Mouse (Mus musculus) stomach, embryonic 16.5 days (tissue): ENCODE results near the gene Ndufb10. TPM values are rescaled to one million over a fixed set of nuclear protein-coding genes. Genes with fewer than 3 reads are reported as not detected.
A peak's percentile ranks its signal among the peaks of the same experiment; 100 is the strongest.

Experiments used
- ATAC-seq: fragments of 200-750 bp; cut with Nextera tagmentation; 2 replicates; pipeline ENCODE4 v1.8.0; 2017; ENCODE audit warnings: moderate number of reproducible peaks, moderate TSS enrichment; ENCODE audit not compliant: insufficient read depth, low FRiP score
- H3K27ac ChIP-seq: fragments of 300-500 bp; sonication (generic); 2 replicates; pipeline ENCODE4 v1.5.1; 2014; ENCODE audit warnings: low read length
- H3K27me3 ChIP-seq: fragments of 300-500 bp; sonication (generic); 2 replicates; pipeline ENCODE4 v1.6.1; 2014; ENCODE audit warnings: low read length, control low read depth, mixed read lengths; ENCODE audit not compliant: control insufficient read depth, insufficient read depth
- H3K36me3 ChIP-seq: fragments of 300-500 bp; sonication (generic); 2 replicates; pipeline ENCODE4 v1.6.1; 2014; ENCODE audit warnings: low read length; ENCODE audit not compliant: control insufficient read depth, insufficient read depth
- H3K4me1 ChIP-seq: fragments of 300-500 bp; sonication (generic); 2 replicates; pipeline ENCODE4 v1.6.1; 2014; ENCODE audit warnings: low read length, control low read depth, mixed read lengths; ENCODE audit not compliant: control insufficient read depth, insufficient read depth
- H3K4me2 ChIP-seq: fragments of 300-500 bp; sonication (generic); 2 replicates; pipeline ENCODE4 v1.6.1; 2014; ENCODE audit warnings: low read depth, low read length, mixed read lengths
- H3K4me3 ChIP-seq: fragments of 300-500 bp; sonication (generic); replicated peaks from 2 replicates; pipeline ENCODE4 v1.5.1; 2014; ENCODE audit warnings: mild to moderate bottlenecking, low read length
- H3K9ac ChIP-seq: fragments of 300-500 bp; sonication (generic); 2 replicates; pipeline ENCODE4 v1.6.1; 2014; ENCODE audit warnings: low read length
- H3K9me3 ChIP-seq: fragments of 300-500 bp; sonication (generic); replicated peaks from 2 replicates; pipeline ENCODE4 v1.6.1; 2016; ENCODE audit warnings: low read length, control low read depth; ENCODE audit not compliant: control insufficient read depth
- WGBS: fragments of 180-500 bp; shearing (Covaris S2); extraction: QIAGEN DNeasy Blood & Tissue Kit; methylation state at CpG from one replicate; pipeline ENCODE4 v1.1.7; 2014; 5-methylcytosine and 5-hydroxymethylcytosine counted together
- polyA plus RNA-seq: library from polyadenylated mRNA; unstranded; fragments of >200 nt; fragmentation: Nextera tagmentation; extraction: Ambion mirVana; gene quantifications from 2 replicates; pipeline ENCODE4 v1.2.1, GENCODE M21; 2015

Gene Ndufb10
- polyA plus RNA-seq, 1 experiment from 2014 or later = 246 TPM

DNA sequence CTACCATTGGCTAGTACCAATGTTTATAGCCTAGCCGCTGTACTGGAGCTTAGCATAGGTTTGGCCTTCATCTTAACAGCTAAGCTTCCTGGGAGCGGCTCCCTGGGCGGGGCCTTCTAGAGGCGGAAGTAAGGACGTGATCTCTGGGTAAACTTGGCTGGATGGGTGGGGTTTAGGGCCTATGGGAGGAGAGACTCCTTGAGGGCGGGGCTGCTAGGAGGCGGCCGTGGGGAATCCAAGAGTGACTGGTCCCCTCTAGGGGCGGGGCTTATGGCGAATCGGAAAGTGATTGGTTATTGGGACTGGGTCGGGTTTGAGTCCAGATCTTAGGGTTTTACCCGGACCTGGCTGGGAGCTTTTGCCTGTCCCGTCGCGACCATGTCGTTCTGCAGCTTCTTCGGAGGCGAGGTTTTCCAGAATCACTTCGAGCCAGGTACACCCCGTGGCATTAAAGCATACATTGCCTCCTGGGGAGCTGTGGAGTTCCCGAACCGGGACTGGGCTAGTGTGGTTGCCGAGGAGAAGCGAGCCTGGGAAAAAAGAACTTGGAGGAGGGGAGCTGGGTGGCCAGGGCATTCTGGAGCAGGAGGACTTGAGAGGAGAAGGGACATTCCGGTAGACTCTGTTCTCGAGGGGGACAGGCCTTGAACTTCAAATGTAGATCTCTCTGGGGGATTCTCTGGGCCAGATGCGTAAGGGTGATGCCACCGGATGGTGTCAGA, 12.2 kb upstream of the Ndufb10 start, which contains the start of gene Msrb1:
Gene Msrb1, plus strand, starts transcription at position 313 of the 722 bp plus-strand sequence.
- peak within 1 kb of the TSS; percentile 57 for H3K4me3 ChIP-seq
- peak within 1 kb of the TSS; percentile 73 for H3K9ac ChIP-seq
- WGBS = under 1% methylated on average over 29 of the region's 29 CpGs
- peak; percentile 98 for ATAC-seq
- no peaks in the 10 kb centered on the region for H3K36me3 ChIP-seq
- H3K4me2 ChIP-seq = peak within 1 kb of the TSS; percentile 69
- no peaks in the 10 kb centered on the region for H3K9me3 ChIP-seq
- peaks cover 14% of the 10 kb centered on the region for H3K4me1 ChIP-seq
- H3K27me3 ChIP-seq = no peaks in the 10 kb centered on the region
- H3K27ac ChIP-seq = peak within 1 kb of the TSS; percentile 59

DNA sequence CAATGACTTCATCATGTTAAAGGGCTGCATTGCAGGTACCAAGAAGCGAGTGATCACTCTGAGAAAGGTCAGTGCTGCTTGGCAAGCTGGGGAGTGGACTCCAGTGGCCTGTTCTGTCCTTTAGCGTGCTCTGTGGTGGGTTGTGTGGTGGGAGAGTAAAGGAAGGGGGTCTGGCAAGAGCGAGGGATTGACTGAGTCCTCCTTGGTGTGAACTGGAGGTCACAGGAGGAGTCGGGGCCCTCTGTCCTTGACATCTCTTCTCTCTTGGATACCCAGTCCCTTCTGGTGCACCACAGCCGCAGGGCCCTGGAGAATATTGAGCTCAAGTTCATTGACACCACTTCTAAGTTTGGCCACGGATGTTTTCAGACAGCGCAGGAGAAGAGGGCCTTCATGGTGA, 11.2 kb upstream of the Ndufb10 start:
- no peaks in the 10 kb centered on the region for H3K36me3 ChIP-seq
- 88% methylated on average over 7 of the region's 7 CpGs for WGBS
- no peak for ATAC-seq
- H3K9me3 ChIP-seq = no peaks in the 10 kb centered on the region
- peak overlapping the region; percentile 54; the same call in 1 of the 2 replicates for H3K9ac ChIP-seq
- H3K27me3 ChIP-seq = no peaks in the 10 kb centered on the region
- H3K4me2 ChIP-seq = peak overlapping the region; percentile 69; the same call in 1 of the 2 replicates
- H3K27ac ChIP-seq = peak overlapping the region; percentile 59; the same call in 1 of the 2 replicates
- peaks cover 14% of the 10 kb centered on the region for H3K4me1 ChIP-seq
- H3K4me3 ChIP-seq = no peak overlapping the region; the same call in 1 of the 2 replicates

DNA sequence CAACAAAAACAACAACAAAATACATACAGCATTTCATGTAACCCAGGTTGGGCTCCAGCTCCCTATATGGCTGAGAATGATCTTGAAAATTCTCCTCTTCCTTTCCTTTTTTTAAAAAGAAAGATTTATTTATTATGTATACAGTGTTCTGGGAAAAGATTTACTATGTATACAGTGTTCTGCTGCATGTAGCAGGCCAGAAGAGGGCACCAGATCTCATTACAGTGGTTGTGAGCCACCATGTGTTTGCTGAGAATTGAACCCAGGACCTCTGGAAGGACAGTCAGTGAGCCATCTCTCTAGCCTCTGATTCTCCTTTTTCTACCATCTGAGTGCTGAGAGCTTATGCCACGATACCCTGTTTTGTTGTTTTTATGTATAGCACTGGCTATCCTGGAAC, 10.2 kb upstream of the Ndufb10 start:
- H3K4me3 ChIP-seq = no peak overlapping the region
- no peaks in the 10 kb centered on the region for H3K9me3 ChIP-seq
- H3K4me2 ChIP-seq = no peak overlapping the region
- H3K27me3 ChIP-seq = no peaks in the 10 kb centered on the region
- peaks cover 14% of the 10 kb centered on the region for H3K4me1 ChIP-seq
- no peak for ATAC-seq
- no peak overlapping the region for H3K9ac ChIP-seq
- no peaks in the 10 kb centered on the region for H3K36me3 ChIP-seq
- no peak overlapping the region for H3K27ac ChIP-seq
- WGBS = 62% methylated on average over 1 of the region's 1 CpGs

DNA sequence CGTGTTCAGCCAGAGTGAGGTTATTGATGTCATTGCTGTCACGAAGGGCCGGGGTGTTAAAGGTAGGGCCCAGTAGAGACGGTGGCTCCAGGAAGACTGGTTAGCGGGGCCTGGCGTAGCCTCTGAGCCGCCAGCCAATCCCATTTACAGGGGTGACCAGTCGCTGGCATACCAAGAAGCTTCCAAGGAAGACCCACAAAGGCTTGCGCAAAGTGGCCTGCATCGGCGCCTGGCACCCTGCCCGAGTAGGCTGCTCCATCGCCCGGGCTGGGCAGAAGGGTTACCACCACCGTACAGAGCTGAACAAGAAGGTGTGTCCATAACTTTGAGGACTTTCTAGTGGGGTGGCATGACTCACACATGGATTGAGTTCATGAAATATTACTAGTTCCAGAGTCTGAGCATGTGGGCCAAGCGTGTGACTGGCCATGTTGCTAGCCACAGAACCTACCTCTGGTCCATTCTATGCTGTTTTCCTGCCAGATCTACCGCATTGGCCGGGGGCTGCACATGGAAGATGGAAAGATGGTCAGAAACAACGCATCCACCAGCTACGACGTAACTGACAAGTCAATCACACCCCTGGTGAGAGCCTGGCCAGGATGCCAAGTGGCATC, 9.3 kb upstream of the Ndufb10 start:
- peaks cover 14% of the 10 kb centered on the region for H3K4me1 ChIP-seq
- H3K36me3 ChIP-seq = no peaks in the 10 kb centered on the region
- no peaks in the 10 kb centered on the region for H3K9me3 ChIP-seq
- H3K27me3 ChIP-seq = no peaks in the 10 kb centered on the region
- no peak overlapping the region for H3K9ac ChIP-seq
- no peak overlapping the region for H3K4me2 ChIP-seq
- no peak for ATAC-seq
- no peak overlapping the region for H3K27ac ChIP-seq
- WGBS = 88% methylated on average over 21 of the region's 21 CpGs
- H3K4me3 ChIP-seq = no peak overlapping the region

DNA sequence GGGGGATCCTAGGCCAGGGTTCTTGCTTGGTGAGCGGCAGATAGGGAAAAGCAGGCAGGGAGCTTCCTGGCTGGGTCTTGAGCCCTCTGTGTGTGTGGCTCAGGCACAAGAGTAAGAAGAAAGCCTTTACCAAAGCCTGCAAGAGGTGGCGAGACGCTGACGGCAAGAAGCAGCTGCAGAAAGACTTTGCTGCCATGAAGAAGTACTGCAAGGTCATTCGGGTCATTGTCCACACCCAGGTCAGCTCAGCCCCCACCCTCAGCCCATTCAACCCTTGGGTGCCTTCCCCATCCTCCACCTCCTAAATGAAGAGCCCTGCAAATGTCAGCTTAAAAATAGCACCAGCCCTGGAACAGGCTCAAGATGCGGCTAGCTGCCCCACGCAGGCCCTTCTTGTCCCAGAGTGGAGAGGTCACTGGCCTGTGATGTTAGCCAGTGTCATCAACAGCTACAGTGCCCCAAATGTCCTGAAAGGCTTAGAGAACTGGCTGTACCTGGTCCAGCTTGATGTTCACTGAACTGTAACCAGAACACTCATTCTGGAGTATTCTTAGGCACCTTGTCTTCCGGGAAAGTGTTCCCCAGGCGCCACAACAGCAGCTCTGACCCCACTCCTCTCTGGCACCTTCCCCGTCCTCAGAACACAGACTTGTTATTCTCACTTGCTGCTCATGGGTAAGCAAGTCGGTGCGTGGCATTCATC, 8.1 kb upstream of the Ndufb10 start:
- H3K4me1 ChIP-seq = peaks cover 10% of the 10 kb centered on the region

DNA sequence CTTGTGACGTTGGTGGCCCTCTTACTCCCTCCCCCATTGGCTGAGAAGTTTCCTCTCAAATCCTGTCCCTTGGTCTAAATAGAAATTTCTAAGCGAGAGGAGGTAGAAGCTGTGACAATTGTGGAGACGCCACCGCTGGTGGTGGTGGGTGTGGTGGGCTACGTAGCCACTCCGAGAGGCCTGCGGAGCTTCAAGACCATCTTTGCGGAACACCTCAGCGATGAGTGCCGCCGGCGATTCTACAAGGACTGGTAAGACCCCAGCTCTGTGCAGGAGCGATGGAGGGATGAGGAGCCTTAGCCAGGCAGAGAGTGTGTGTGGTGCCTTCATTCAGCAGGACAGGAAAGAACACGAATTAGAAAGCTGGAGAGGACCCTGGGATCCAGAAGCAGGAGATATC, 6.5 kb upstream of the Ndufb10 start:
- Histone ChIP-seq H3K9me3 (no peaks in the 10 kb centered on the region), H3K4me3 (no peak overlapping the region), H3K36me3 (no peaks in the 10 kb centered on the region), H3K27me3 (no peaks in the 10 kb centered on the region; the same call in 1 of the 2 replicates), H3K9ac (no peak overlapping the region), H3K4me2 (no peak overlapping the region), H3K27ac (no peak overlapping the region), H3K4me1 (peaks cover 2% of the 10 kb centered on the region)
- ATAC-seq = no peak
- WGBS = 81% methylated on average over 14 of the region's 14 CpGs

More for the DNA sequence above, 8.1 kb upstream of the Ndufb10 start:
- Histone ChIP-seq H3K4me3 (no peak overlapping the region), H3K27ac (no peak overlapping the region), H3K9ac (peak overlapping the region; percentile 14; the same call in 1 of the 2 replicates), H3K27me3 (no peaks in the 10 kb centered on the region; the same call in 1 of the 2 replicates), H3K36me3 (no peaks in the 10 kb centered on the region), H3K4me2 (no peak overlapping the region), H3K9me3 (no peaks in the 10 kb centered on the region)
- ATAC-seq = no peak
- 75% methylated on average over 12 of the region's 12 CpGs for WGBS

DNA sequence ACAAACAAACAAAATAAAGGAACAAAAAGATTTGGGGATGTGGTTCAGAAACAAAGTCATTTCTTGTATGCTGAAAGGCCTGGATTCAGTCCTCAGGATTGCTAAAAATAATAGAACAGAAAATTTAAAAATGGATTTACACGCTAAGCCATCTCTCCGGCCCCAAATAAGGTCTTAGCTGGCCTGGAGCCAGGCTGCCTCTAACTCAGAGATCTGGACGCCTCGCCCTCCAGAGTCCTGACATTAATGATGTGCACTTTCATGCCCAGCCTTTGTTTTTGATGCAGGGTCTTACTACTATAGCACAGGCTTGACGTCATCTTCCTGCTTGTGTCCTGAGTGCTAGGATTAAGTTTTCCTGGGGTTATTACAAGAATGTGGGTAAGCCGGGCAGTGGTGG, 4.8 kb upstream of the Ndufb10 start:
- H3K27me3 ChIP-seq = no peaks in the 10 kb centered on the region; the same call in 1 of the 2 replicates
- H3K36me3 ChIP-seq = no peaks in the 10 kb centered on the region
- WGBS = 58% methylated on average over 6 of the region's 6 CpGs
- no peak overlapping the region for H3K4me2 ChIP-seq
- no peak overlapping the region for H3K4me3 ChIP-seq
- H3K9me3 ChIP-seq = no peaks in the 10 kb centered on the region
- ATAC-seq = no peak
- no peaks in the 10 kb centered on the region for H3K4me1 ChIP-seq
- no peak overlapping the region for H3K27ac ChIP-seq
- no peak overlapping the region for H3K9ac ChIP-seq

DNA sequence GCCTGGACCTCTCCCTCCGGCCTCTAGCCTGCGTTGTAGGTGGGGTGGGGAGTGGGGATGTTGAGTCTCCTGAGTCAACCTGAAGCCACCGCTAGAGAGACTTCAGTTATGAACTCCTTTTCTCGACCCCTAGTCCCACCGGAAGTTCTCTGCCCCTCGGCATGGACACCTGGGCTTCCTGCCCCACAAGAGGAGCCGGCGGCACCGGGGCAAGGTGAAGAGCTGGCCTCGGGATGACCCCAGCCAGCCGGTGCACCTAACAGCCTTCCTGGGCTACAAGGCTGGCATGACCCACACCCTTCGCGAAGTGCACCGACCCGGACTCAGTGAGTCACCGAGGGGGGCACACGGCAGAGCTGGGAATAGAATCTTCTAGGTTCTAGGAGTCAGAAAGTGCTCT, 3.9 kb upstream of the Ndufb10 start:
- no peak for ATAC-seq
- Histone ChIP-seq H3K4me2 (no peak overlapping the region), H3K27ac (no peak overlapping the region), H3K9ac (no peak overlapping the region), H3K9me3 (no peaks in the 10 kb centered on the region), H3K4me1 (peaks cover 2% of the 10 kb centered on the region; the same call in 1 of the 2 replicates), H3K4me3 (no peak overlapping the region), H3K36me3 (no peaks in the 10 kb centered on the region), H3K27me3 (no peaks in the 10 kb centered on the region; the same call in 1 of the 2 replicates)
- 69% methylated on average over 17 of the region's 17 CpGs for WGBS

DNA sequence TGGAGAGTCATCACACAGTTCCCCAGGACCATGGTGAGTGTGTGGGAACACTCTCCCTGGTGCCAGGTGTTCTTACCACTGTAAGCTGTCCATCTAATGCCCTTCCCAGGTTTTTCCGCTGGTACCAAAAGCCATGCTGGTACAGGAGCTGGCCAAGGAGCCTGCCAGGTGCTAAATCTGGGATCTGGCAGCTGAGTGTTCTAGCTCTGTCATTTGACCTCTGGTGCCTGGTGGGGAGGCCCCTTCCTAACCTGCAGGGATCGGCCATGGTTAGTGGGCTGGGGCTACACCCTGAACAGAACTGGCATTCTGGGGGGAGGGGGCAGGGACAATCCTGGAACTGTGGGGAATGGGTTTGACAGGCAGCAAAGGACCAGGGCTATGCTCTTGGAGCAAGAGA, 3.3 kb upstream of the Ndufb10 start, which contains the start of gene Rpl3l:
Gene Rpl3l, plus strand, starts transcription at position 203 of the 400 bp plus-strand sequence.
- H3K27me3 ChIP-seq = no peaks in the 10 kb centered on the region; the same call in 1 of the 2 replicates
- no peak for ATAC-seq
- no peaks in the 10 kb centered on the region for H3K36me3 ChIP-seq
- peaks cover 6% of the 10 kb centered on the region; the same call in 1 of the 2 replicates for H3K4me1 ChIP-seq
- H3K9ac ChIP-seq = no peak within 1 kb of the TSS
- H3K9me3 ChIP-seq = no peaks in the 10 kb centered on the region
- WGBS = 63% methylated on average over 2 of the region's 2 CpGs
- no peak within 1 kb of the TSS for H3K4me3 ChIP-seq
- no peak within 1 kb of the TSS for H3K4me2 ChIP-seq
- no peak within 1 kb of the TSS for H3K27ac ChIP-seq
